Mouse (Mus musculus) brain, embryonic 18.5 days (tissue): Measurements from ENCODE around the gene Trhr2.

Source experiments
- DNase-seq: peaks from one replicate; pipeline ENCODE4 v3.0.0-alpha.2; 2012; ENCODE audit warnings: low read depth, low spot score

Trhr2 gene

DNA sequence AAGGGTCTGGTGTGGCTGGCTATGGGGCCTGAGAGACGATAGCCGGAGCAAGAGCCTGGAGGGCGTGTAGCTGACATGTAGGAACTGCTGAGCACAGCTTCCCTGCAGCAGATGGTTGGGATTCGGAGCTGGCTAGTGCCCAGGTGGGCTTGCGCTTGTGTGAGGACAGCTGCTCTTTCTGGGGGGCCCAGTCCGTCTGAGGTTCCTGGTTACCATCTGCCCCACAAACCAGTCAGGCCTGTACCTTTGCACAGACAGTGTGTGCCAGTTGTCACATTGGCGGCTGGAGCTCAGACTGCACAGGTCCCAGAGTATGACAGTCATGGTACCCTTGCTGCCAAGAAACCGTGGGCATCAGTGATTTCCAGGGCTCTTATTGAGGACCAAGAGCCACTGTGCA is 52.7 kb downstream of the Trhr2 start:
- no peak for DNase-seq
